In genomic region chr1:23568106-23568505, GRCm38 (mm10) we compare ENCODE assay signal across 35 mouse cellular contexts.
"Had no signal": no experiment of that assay in that cellular context is flagged by ENCODE, and none has a peak within 500 bp of the region (broad histone marks: within the 10 kb centered on the region; RNA-seq: fewer than 3 reads in every experiment).

No protein-coding gene starts in this region.

- H3K9me3 ChIP-seq: heart, embryonic 12.5 days; heart, embryonic 13.5 days; heart, embryonic 15.5 days; hindbrain, embryonic 10.5 days; hindbrain, embryonic 12.5 days; hindbrain, embryonic 13.5 days; hindbrain, embryonic 15.5 days; intestine, embryonic 15.5 days; kidney, embryonic 15.5 days had no signal

- H3K4me2 ChIP-seq: heart, embryonic 11.5 days; heart, embryonic 12.5 days; heart, embryonic 13.5 days; heart, embryonic 15.5 days; hindbrain, embryonic 12.5 days; hindbrain, embryonic 13.5 days; hindbrain, embryonic 14.5 days; hindbrain, embryonic 15.5 days; intestine, embryonic 15.5 days; kidney, embryonic 15.5 days had no signal

- H3K27ac ChIP-seq: heart, embryonic 13.5 days; heart, embryonic 15.5 days; hindbrain, embryonic 10.5 days; hindbrain, embryonic 12.5 days; hindbrain, embryonic 13.5 days; hindbrain, embryonic 14.5 days; hindbrain, embryonic 15.5 days; hindbrain, postnatal 0 days; intestine, embryonic 15.5 days; kidney, embryonic 15.5 days; kidney, postnatal 0 days; layer of hippocampus, adult 2 months; left cerebral cortex, adult 2 months had no signal

- H3K27me3 ChIP-seq: heart, embryonic 12.5 days; heart, embryonic 13.5 days; heart, embryonic 15.5 days; hindbrain, embryonic 12.5 days; hindbrain, embryonic 13.5 days; hindbrain, embryonic 15.5 days; intestine, embryonic 15.5 days; kidney, embryonic 15.5 days had no signal

- DNase-seq: heart, postnatal 10 days; heart, postnatal 14 days; heart, postnatal 36 days; heart, postnatal 4 days; kidney, adult 11 months; kidney, adult 18-20 months; kidney, adult 2 months; kidney, adult 8-10 months; kidney, adult 9 months; kidney, postnatal 10 days; kidney, postnatal 14 days; kidney, postnatal 25 days; kidney, postnatal 36 days; kidney, postnatal 4 days; layer of hippocampus, adult 9-11 months; layer of hippocampus, postnatal 36 days had no signal

- ATAC-seq: hindbrain, embryonic 16.5 days; hindbrain, postnatal 0 days; inflammation-experienced regulatory T-cells, adult 6 months; intestine, embryonic 15.5 days; intestine, embryonic 16.5 days; intestine, postnatal 0 days had no signal

- H3K4me1 ChIP-seq: heart, embryonic 12.5 days; heart, embryonic 13.5 days; heart, embryonic 15.5 days; hindbrain, embryonic 10.5 days; hindbrain, embryonic 12.5 days; hindbrain, embryonic 13.5 days; hindbrain, embryonic 15.5 days; intestine, embryonic 15.5 days; kidney, embryonic 15.5 days had no signal

- H3K9ac ChIP-seq: heart, embryonic 12.5 days; heart, embryonic 13.5 days; heart, embryonic 15.5 days; hindbrain, embryonic 12.5 days; hindbrain, embryonic 13.5 days; hindbrain, embryonic 14.5 days; hindbrain, embryonic 15.5 days; intestine, embryonic 15.5 days; kidney, embryonic 15.5 days had no signal

- H3K4me3 ChIP-seq: heart, embryonic 12.5 days; heart, embryonic 13.5 days; heart, embryonic 15.5 days; hindbrain, embryonic 10.5 days; hindbrain, embryonic 12.5 days; hindbrain, embryonic 13.5 days; hindbrain, embryonic 15.5 days; intestine, embryonic 15.5 days; kidney, embryonic 15.5 days; layer of hippocampus, adult 2 months; left cerebral cortex, adult 2 months had no signal

- H3K36me3 ChIP-seq: heart, embryonic 12.5 days; heart, embryonic 13.5 days; heart, embryonic 15.5 days; hindbrain, embryonic 10.5 days; hindbrain, embryonic 12.5 days; hindbrain, embryonic 13.5 days; hindbrain, embryonic 15.5 days; intestine, embryonic 15.5 days; kidney, embryonic 15.5 days had no signal
